Mouse (Mus musculus) stomach, embryonic 14.5 days (tissue): ENCODE data around the gene 4930402F06Rik. TPM values are rescaled to one million over a fixed set of nuclear protein-coding genes. Genes with fewer than 3 reads are reported as not detected.

ENCODE experiments used
- ATAC-seq: fragments of 200-750 bp; cut with Nextera tagmentation; 2 replicates; pipeline ENCODE4 v1.8.0; 2017; ENCODE audit warnings: low read depth, moderate TSS enrichment; ENCODE audit not compliant: insufficient number of reproducible peaks, insufficient read depth, low FRiP score
- H3K27ac ChIP-seq: fragments of 300-500 bp; sonication (generic); 2 replicates; pipeline ENCODE4 v1.5.1; 2014; ENCODE audit warnings: mild to moderate bottlenecking, low read length, moderate library complexity, mixed read lengths
- H3K27me3 ChIP-seq: fragments of 300-500 bp; sonication (generic); 2 replicates; pipeline ENCODE4 v1.6.1; 2014; ENCODE audit warnings: low read length, control low read depth, mixed read lengths; ENCODE audit not compliant: control insufficient read depth, insufficient read depth
- H3K36me3 ChIP-seq: fragments of 300-500 bp; sonication (generic); 2 replicates; pipeline ENCODE4 v1.6.1; 2014; ENCODE audit warnings: mild to moderate bottlenecking, control low read depth, low read length, moderate library complexity, mixed read lengths; ENCODE audit not compliant: control insufficient read depth, insufficient read depth
- H3K4me1 ChIP-seq: fragments of 300-500 bp; sonication (generic); 2 replicates; pipeline ENCODE4 v1.6.1; 2014; ENCODE audit warnings: low read length, control low read depth, mixed read lengths; ENCODE audit not compliant: control insufficient read depth, insufficient read depth
- H3K4me2 ChIP-seq: fragments of 300-500 bp; sonication (generic); replicated peaks from 2 replicates; pipeline ENCODE4 v1.6.1; 2014; ENCODE audit warnings: low read depth, low read length, control low read depth
- H3K4me3 ChIP-seq: fragments of 300-500 bp; sonication (generic); 2 replicates; pipeline ENCODE4 v1.5.1; 2014; ENCODE audit warnings: low read depth, low read length, control low read depth
- H3K9ac ChIP-seq: fragments of 300-500 bp; sonication (generic); replicated peaks from 2 replicates; pipeline ENCODE4 v1.6.1; 2014; ENCODE audit warnings: low read depth, mild to moderate bottlenecking, control low read depth, low read length, moderate library complexity, mixed read lengths
- H3K9me3 ChIP-seq: fragments of 300-500 bp; sonication (generic); 2 replicates; pipeline ENCODE4 v1.6.1; 2016; ENCODE audit warnings: low read depth, low read length, control low read depth; ENCODE audit not compliant: control insufficient read depth
- WGBS: fragments of 180-500 bp; shearing (Covaris S2); extraction: QIAGEN DNeasy Blood & Tissue Kit; methylation state at CpG from one replicate; pipeline ENCODE4 v1.1.7; 2014; 5-methylcytosine and 5-hydroxymethylcytosine counted together
- polyA plus RNA-seq: library from polyadenylated mRNA; unstranded; fragments of >200 nt; fragmentation: Nextera tagmentation; extraction: Ambion mirVana; gene quantifications from 2 replicates; pipeline ENCODE4 v1.2.1, GENCODE M21; 2014

4930402F06Rik gene
- polyA plus RNA-seq = not detected in 2 replicates

- no peak within 1 kb of the TSS for H3K4me2 ChIP-seq
- no peak for ATAC-seq
- 66% methylated on average over 5 of the region's 5 CpGs for WGBS
Observed at GRCm38 (mm10) chr2:35397096-35397495, at the start of gene 4930402F06Rik. 4930402F06Rik (minus strand) TSS chr2:35397175.

GRCm38 (mm10) chr2:35446300-35446699 is 49.3 kb upstream of the 4930402F06Rik start:
- Histone ChIP-seq H3K4me2 (no peak overlapping the region), H3K27me3 (no peaks in the 10 kb centered on the region), H3K9ac (no peak overlapping the region), H3K4me3 (no peak overlapping the region), H3K9me3 (no peaks in the 10 kb centered on the region), H3K36me3 (no peaks in the 10 kb centered on the region), H3K4me1 (peaks cover 50% of the 10 kb centered on the region), H3K27ac (no peak overlapping the region)
- WGBS = 69% methylated on average over 5 of the region's 5 CpGs
- no peak for ATAC-seq

More at GRCm38 (mm10) chr2:35397096-35397495, at the start of gene 4930402F06Rik:
- no peak within 1 kb of the TSS for H3K9ac ChIP-seq
- peaks cover 4% of the 10 kb centered on the region; the same call in 1 of the 2 replicates for H3K4me1 ChIP-seq
- no peaks in the 10 kb centered on the region for H3K27me3 ChIP-seq
- no peak within 1 kb of the TSS for H3K4me3 ChIP-seq
- peaks cover 2% of the 10 kb centered on the region; the same call in 1 of the 2 replicates for H3K36me3 ChIP-seq
- no peak within 1 kb of the TSS for H3K27ac ChIP-seq
- no peaks in the 10 kb centered on the region for H3K9me3 ChIP-seq

- Histone ChIP-seq H3K27me3 (no peaks in the 10 kb centered on the region), H3K9ac (no peak overlapping the region), H3K4me3 (no peak overlapping the region), H3K4me2 (no peak overlapping the region), H3K36me3 (no peaks in the 10 kb centered on the region), H3K9me3 (no peaks in the 10 kb centered on the region), H3K27ac (peak overlapping the region; percentile 71; the same call in 1 of the 2 replicates), H3K4me1 (peaks cover 56% of the 10 kb centered on the region)
- no peak for ATAC-seq
- 64% methylated on average over 7 of the region's 7 CpGs for WGBS
Observed at GRCm38 (mm10) chr2:35445610-35446009, 48.6 kb upstream of the 4930402F06Rik start.

- Histone ChIP-seq H3K9me3 (no peaks in the 10 kb centered on the region), H3K27ac (peak overlapping the region; percentile 71), H3K36me3 (no peaks in the 10 kb centered on the region), H3K4me1 (peaks cover 56% of the 10 kb centered on the region), H3K9ac (no peak overlapping the region), H3K27me3 (no peaks in the 10 kb centered on the region), H3K4me3 (no peak overlapping the region), H3K4me2 (no peak overlapping the region)
- 70% methylated on average over 6 of the region's 6 CpGs for WGBS
- ATAC-seq = no peak
Observed at GRCm38 (mm10) chr2:35444764-35445262, 47.8 kb upstream of the 4930402F06Rik start.

- Histone ChIP-seq H3K9ac (no peak overlapping the region), H3K36me3 (no peaks in the 10 kb centered on the region), H3K9me3 (no peaks in the 10 kb centered on the region), H3K27ac (peak overlapping the region; percentile 71), H3K4me3 (no peak overlapping the region), H3K4me2 (no peak overlapping the region), H3K4me1 (peaks cover 56% of the 10 kb centered on the region), H3K27me3 (no peaks in the 10 kb centered on the region)
- WGBS = 55% methylated on average over 16 of the region's 16 CpGs
- ATAC-seq = no peak
Observed at GRCm38 (mm10) chr2:35443981-35444763, 47.2 kb upstream of the 4930402F06Rik start.

GRCm38 (mm10) chr2:35443325-35443724 is 46.4 kb upstream of the 4930402F06Rik start:
- Histone ChIP-seq H3K27me3 (no peaks in the 10 kb centered on the region), H3K4me3 (no peak overlapping the region), H3K9me3 (no peaks in the 10 kb centered on the region), H3K4me2 (no peak overlapping the region), H3K9ac (no peak overlapping the region), H3K4me1 (peaks cover 48% of the 10 kb centered on the region), H3K27ac (no peak overlapping the region), H3K36me3 (no peaks in the 10 kb centered on the region)
- 74% methylated on average over 5 of the region's 5 CpGs for WGBS
- ATAC-seq = no peak

GRCm38 (mm10) chr2:35442079-35442478 is 45.1 kb upstream of the 4930402F06Rik start:
- ATAC-seq = no peak
- no peak overlapping the region for H3K27ac ChIP-seq

GRCm38 (mm10) chr2:35441419-35441818 is 44.4 kb upstream of the 4930402F06Rik start:
- H3K4me2 ChIP-seq = no peak overlapping the region
- H3K4me3 ChIP-seq = no peak overlapping the region
- H3K27ac ChIP-seq = no peak overlapping the region
- H3K9ac ChIP-seq = no peak overlapping the region
- no peaks in the 10 kb centered on the region for H3K36me3 ChIP-seq
- no peaks in the 10 kb centered on the region for H3K27me3 ChIP-seq
- 78% methylated on average over 6 of the region's 6 CpGs for WGBS
- H3K4me1 ChIP-seq = peaks cover 39% of the 10 kb centered on the region; the same call in 1 of the 2 replicates
- no peak for ATAC-seq
- no peaks in the 10 kb centered on the region for H3K9me3 ChIP-seq

More at GRCm38 (mm10) chr2:35442079-35442478, 45.1 kb upstream of the 4930402F06Rik start:
- Histone ChIP-seq H3K4me2 (no peak overlapping the region), H3K9ac (no peak overlapping the region), H3K4me3 (no peak overlapping the region), H3K36me3 (no peaks in the 10 kb centered on the region), H3K27me3 (no peaks in the 10 kb centered on the region), H3K4me1 (peaks cover 39% of the 10 kb centered on the region; the same call in 1 of the 2 replicates), H3K9me3 (no peaks in the 10 kb centered on the region)
- WGBS = 65% methylated on average over 6 of the region's 6 CpGs
